Mouse (Mus musculus) hindbrain, embryonic 11.5 days (tissue): ENCODE data around the gene 1700021F05Rik. TPM values are rescaled to one million over a fixed set of nuclear protein-coding genes. Genes with fewer than 3 reads are reported as not detected.
"Not testable (repeated sequence)": the region's sequence is repeated elsewhere in the genome, so short reads cannot be mapped to it uniquely, and the experiment has no call there.

Source experiments
- ATAC-seq: fragments of 200-750 bp; cut with Nextera tagmentation; 2 replicates; pipeline ENCODE4 v1.8.0; 2017; ENCODE audit warnings: mild to moderate bottlenecking, moderate TSS enrichment, moderate library complexity; ENCODE audit not compliant: low FRiP score
- DNase-seq: peaks from one replicate; pipeline ENCODE4 v3.0.0-alpha.2; 2015; ENCODE audit warnings: low spot score
- H3K27ac ChIP-seq: fragments of 300-500 bp; sonication (generic); 2 replicates; pipeline ENCODE4 v1.5.1; 2014; ENCODE audit warnings: mild to moderate bottlenecking, low read depth, low read length
- H3K27me3 ChIP-seq: fragments of 300-500 bp; sonication (generic); 2 replicates; pipeline ENCODE4 v1.6.1; 2014; ENCODE audit warnings: mild to moderate bottlenecking, low read length, moderate library complexity, mixed read lengths; ENCODE audit not compliant: control insufficient read depth, insufficient read depth
- H3K36me3 ChIP-seq: fragments of 300-500 bp; sonication (generic); 2 replicates; pipeline ENCODE4 v1.6.1; 2014; ENCODE audit warnings: mild to moderate bottlenecking, low read length, moderate library complexity, mixed read lengths; ENCODE audit not compliant: control insufficient read depth, insufficient read depth
- H3K4me1 ChIP-seq: fragments of 300-500 bp; sonication (generic); replicated peaks from 2 replicates; pipeline ENCODE4 v1.6.1; 2014; ENCODE audit warnings: low read length, mixed read lengths; ENCODE audit not compliant: control insufficient read depth, insufficient read depth
- H3K4me2 ChIP-seq: fragments of 300-500 bp; sonication (generic); replicated peaks from 2 replicates; pipeline ENCODE4 v1.6.1; 2014; ENCODE audit warnings: mild to moderate bottlenecking, low read depth, low read length
- H3K4me3 ChIP-seq: fragments of 300-500 bp; sonication (generic); 2 replicates; pipeline ENCODE4 v1.5.1; 2014; ENCODE audit warnings: low read depth, low read length
- H3K9ac ChIP-seq: fragments of 300-500 bp; sonication (generic); 2 replicates; pipeline ENCODE4 v1.6.1; 2014; ENCODE audit warnings: low read depth, low read length
- H3K9me3 ChIP-seq: fragments of 300-500 bp; sonication (generic); 2 replicates; pipeline ENCODE4 v1.6.1; 2016; ENCODE audit warnings: low read length; ENCODE audit not compliant: control insufficient read depth
- WGBS: fragments of 180-500 bp; shearing (Covaris S2); extraction: QIAGEN DNeasy Blood & Tissue Kit; methylation state at CpG from one replicate; pipeline ENCODE4 v1.1.7; 2014; 5-methylcytosine and 5-hydroxymethylcytosine counted together
- polyA plus RNA-seq: library from polyadenylated mRNA; unstranded; fragments of >200 nt; fragmentation: Nextera tagmentation; extraction: Ambion mirVana; gene quantifications from 2 replicates; pipeline ENCODE4 v1.2.1, GENCODE M21; 2014

Gene 1700021F05Rik
- polyA plus RNA-seq, 1 experiment from 2014 or later = 76.2 TPM

DNA sequence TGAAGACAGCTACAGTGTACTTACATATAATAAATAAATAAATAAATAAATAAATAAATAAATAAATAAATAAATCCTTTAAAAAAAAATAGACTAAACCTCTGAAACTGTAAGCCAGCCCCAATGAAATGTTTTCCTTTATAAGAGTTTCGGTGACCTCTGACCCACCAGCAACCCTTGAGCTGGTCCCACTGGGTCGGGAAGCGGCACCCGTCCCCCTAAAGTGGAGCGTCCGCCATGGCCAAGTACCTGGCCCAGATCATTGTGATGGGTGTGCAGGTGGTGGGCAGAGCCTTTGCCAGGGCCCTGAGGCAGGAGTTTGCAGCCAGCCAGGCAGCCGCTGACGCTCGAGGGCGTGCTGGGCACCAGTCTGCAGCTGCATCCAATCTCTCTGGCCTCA is 16.9 kb downstream of the 1700021F05Rik start, which contains the start of gene Gm9803:
Gene Gm9803 (plus strand): TSS at position 154 of the 400 bp plus-strand sequence.
- over 99% methylated on average over 10 of the region's 10 CpGs for whole genome bisulfite sequencing
- ATAC-seq = not testable (repeated sequence)

DNA sequence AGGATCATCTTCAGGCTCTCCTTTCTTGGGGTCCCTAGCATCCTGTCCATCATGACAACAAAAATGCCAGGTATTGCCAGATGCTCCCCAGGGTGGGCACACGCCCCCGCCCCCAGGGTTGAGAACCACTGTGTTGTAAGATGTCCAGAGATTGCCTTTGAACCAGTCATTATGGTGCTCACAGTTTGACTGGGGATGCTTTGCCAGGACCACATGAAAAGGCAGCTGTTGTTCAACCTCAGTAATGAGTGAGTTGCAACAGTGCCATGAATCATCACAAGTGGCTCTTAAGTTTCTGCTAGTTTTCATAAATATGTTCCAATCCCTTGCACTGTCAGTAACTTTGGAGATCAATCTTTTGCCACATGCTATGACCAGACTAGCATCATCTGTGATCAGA is 20.8 kb downstream of the 1700021F05Rik start:
- Histone ChIP-seq H3K9me3 (no peaks in the 10 kb centered on the region), H3K4me2 (no peak overlapping the region), H3K27me3 (no peaks in the 10 kb centered on the region), H3K9ac (no peak overlapping the region), H3K36me3 (no peaks in the 10 kb centered on the region), H3K4me3 (no peak overlapping the region), H3K4me1 (no peaks in the 10 kb centered on the region), H3K27ac (no peak overlapping the region)
- no peak for ATAC-seq
- 96% methylated on average over 2 of the region's 2 CpGs for WGBS
- no peak for DNase-seq

More for the DNA sequence above, 16.9 kb downstream of the 1700021F05Rik start, which contains the start of gene Gm9803:
- not testable (repeated sequence) for H3K27me3 ChIP-seq, H3K36me3 ChIP-seq, H3K27ac ChIP-seq, H3K4me3 ChIP-seq, H3K4me2 ChIP-seq, H3K4me1 ChIP-seq, H3K9me3 ChIP-seq, DNase-seq, H3K9ac ChIP-seq

DNA sequence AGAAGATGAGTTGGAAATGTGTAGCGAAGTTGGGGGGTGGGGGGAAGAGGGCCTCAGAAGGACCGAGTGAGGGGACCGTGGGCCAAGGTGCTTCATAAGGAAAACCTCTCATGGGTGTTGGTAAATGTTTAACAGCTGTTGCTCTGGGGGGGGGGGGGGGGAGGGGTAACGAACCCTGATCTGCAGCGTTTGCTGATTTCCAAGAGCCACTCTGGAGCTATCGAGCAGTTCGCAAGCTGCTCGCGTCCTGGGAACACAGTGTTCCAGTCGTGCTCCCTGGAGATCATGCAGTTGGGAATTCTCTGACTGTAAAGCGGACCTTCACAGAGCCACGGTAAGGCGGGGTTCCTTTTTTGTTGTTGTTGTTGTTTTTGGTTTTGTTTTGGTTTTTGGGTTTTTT is 22.4 kb downstream of the 1700021F05Rik start:
- 80% methylated on average over 12 of the region's 13 CpGs for WGBS
- H3K4me3 ChIP-seq = no peak overlapping the region

DNA sequence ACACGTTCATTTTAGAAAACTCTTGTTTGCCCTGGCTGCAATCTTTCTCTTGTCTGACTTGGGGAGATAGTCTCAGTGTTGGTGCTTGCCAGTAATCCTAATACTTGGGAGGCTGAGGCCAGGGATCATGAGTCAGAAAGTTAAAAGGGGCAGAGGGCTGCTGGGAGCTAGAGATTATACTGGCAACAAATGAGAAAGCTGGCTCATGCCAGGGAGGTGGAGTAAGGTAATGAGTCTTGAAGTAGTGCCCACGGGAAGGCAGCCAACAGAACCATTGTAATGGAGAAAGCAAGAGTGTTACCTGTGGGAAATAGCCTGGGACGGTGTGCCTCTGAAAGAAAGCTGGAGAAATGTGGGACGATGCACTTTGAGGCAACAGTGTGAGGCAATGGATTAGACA is 23.0 kb downstream of the 1700021F05Rik start:
- 74% methylated on average over 4 of the region's 4 CpGs for WGBS
- Histone ChIP-seq H3K4me3 (no peak overlapping the region), H3K9ac (no peak overlapping the region), H3K9me3 (no peaks in the 10 kb centered on the region), H3K4me1 (no peaks in the 10 kb centered on the region), H3K27me3 (no peaks in the 10 kb centered on the region), H3K36me3 (no peaks in the 10 kb centered on the region; the same call in 1 of the 2 replicates), H3K27ac (no peak overlapping the region), H3K4me2 (no peak overlapping the region)
- ATAC-seq (no peak), DNase-seq (no peak)

More for the DNA sequence above, 22.4 kb downstream of the 1700021F05Rik start:
- H3K27ac ChIP-seq = no peak overlapping the region
- no peaks in the 10 kb centered on the region for H3K4me1 ChIP-seq
- no peak overlapping the region for H3K9ac ChIP-seq
- H3K27me3 ChIP-seq = no peaks in the 10 kb centered on the region
- H3K36me3 ChIP-seq = no peaks in the 10 kb centered on the region
- H3K4me2 ChIP-seq = no peak overlapping the region
- ATAC-seq = no peak
- H3K9me3 ChIP-seq = no peaks in the 10 kb centered on the region
- no peak for DNase-seq

DNA sequence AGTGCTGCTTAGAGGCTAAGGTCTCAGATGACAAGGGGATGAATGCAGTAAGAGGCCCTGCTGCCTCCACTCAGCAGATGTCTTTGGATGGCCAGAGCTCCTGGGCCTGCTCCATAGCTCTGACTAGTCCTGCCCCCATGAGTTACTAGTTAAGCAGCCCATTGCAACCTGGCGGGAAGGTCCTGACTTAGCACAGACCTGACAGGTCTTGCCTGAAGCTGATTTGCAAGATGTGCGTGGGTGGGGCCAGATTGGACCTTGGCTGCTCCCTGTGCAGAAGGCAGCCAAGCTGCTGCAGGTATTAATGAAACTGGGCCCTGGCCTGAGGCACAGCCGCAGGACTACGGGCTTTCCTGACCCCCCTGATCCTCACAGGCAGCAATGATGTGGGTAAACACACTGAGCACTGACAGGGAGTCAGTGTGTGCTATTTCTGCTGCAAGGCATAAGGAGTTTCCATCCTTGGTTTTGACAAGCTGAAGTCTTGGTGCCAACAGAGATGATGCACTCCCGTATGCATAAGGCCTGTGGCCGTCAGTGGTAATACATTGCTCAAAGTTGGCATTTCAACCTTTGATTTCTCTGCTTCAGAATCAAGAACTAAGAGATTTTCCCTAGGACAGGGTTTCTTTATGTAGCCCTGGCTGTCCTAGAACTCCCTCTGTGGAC is 23.7 kb downstream of the 1700021F05Rik start:
- Histone ChIP-seq H3K9me3 (no peaks in the 10 kb centered on the region), H3K27ac (no peak overlapping the region), H3K4me2 (no peak overlapping the region), H3K9ac (no peak overlapping the region), H3K4me1 (no peaks in the 10 kb centered on the region), H3K27me3 (no peaks in the 10 kb centered on the region), H3K36me3 (no peaks in the 10 kb centered on the region; the same call in 1 of the 2 replicates), H3K4me3 (no peak overlapping the region)
- no peak for DNase-seq
- ATAC-seq = no peak
- WGBS = 78% methylated on average over 6 of the region's 6 CpGs

DNA sequence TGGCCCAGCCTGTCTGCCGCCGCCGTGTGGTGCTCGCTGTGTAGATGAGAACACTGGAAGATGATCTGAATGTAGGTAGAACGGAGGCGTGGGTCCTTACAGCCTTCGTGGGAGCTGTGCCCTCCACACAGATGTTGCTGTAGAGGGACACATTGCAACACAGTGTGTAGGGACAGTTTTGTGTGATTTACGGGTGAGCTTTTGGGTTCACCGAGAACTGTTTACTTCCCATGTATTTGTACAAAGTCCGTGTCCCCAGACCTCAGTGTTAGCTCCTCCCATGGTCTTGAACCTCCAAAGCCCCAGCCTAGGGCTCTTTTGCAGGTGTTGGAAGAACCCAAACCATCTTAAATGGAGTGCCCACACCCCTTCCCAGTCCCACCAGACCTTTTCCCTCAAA is 27.8 kb downstream of the 1700021F05Rik start:
- Histone ChIP-seq H3K4me1 (no peaks in the 10 kb centered on the region), H3K27me3 (no peaks in the 10 kb centered on the region), H3K27ac (no peak overlapping the region), H3K4me2 (no peak overlapping the region), H3K9me3 (no peaks in the 10 kb centered on the region), H3K9ac (no peak overlapping the region), H3K36me3 (peaks cover 9% of the 10 kb centered on the region; the same call in 1 of the 2 replicates), H3K4me3 (no peak overlapping the region)
- no peak for ATAC-seq
- 94% methylated on average over 10 of the region's 10 CpGs for WGBS
- DNase-seq = no peak

DNA sequence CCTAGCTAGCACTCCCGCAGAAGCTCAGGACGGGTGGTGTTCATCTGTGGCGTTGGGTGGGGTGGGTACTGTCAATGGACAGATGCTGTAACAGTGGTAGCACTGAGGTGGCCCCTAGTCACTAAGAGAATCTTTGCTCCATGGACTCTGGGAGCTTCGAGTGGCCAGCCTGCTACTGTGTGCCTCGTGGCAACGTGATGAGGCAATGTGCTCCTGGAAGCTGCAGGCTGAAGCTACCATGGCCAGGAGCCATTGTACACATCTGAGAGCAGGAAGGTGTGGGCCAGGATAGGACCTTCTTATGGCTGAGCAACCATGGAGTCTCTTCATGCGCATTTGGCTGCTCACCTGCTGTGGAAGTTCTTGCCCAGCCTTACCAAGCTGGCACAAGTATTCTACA is 31.6 kb downstream of the 1700021F05Rik start:
- DNase-seq = no peak
- H3K9ac ChIP-seq = no peak overlapping the region
- no peaks in the 10 kb centered on the region for H3K4me1 ChIP-seq
- no peak overlapping the region for H3K4me2 ChIP-seq
- H3K27me3 ChIP-seq = no peaks in the 10 kb centered on the region
- no peak overlapping the region for H3K4me3 ChIP-seq
- ATAC-seq = no peak
- H3K9me3 ChIP-seq = no peaks in the 10 kb centered on the region
- no peak overlapping the region for H3K27ac ChIP-seq
- peaks cover 9% of the 10 kb centered on the region; the same call in 1 of the 2 replicates for H3K36me3 ChIP-seq
- WGBS = over 99% methylated on average over 7 of the region's 7 CpGs

DNA sequence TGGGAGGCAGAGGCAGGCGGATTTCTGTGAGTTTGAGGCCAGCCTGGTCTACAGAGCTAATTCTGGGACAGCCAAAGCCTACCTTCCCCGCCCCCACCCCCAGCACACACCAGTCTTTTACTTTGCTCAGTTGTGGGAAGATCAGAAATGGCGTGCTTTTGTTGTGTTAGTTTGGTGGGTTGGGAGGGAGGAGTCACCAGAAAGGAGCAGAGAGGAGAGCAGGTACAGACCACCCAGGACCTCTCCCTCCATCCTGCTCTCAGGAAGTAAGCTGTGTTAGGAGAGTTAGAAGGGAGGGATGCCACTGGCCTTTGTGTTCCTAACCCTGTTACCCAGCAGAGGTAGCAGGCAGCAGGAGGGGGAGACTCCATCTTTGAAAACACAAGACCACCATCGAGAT is 33.7 kb downstream of the 1700021F05Rik start:
- peaks cover 9% of the 10 kb centered on the region; the same call in 1 of the 2 replicates for H3K36me3 ChIP-seq
- no peak overlapping the region for H3K4me2 ChIP-seq
- no peak for DNase-seq
- H3K27me3 ChIP-seq = no peaks in the 10 kb centered on the region
- WGBS = 70% methylated on average over 4 of the region's 4 CpGs
- H3K4me1 ChIP-seq = no peaks in the 10 kb centered on the region
- no peak overlapping the region for H3K9ac ChIP-seq
- ATAC-seq = no peak
- H3K4me3 ChIP-seq = no peak overlapping the region
- no peaks in the 10 kb centered on the region for H3K9me3 ChIP-seq
- H3K27ac ChIP-seq = no peak overlapping the region

DNA sequence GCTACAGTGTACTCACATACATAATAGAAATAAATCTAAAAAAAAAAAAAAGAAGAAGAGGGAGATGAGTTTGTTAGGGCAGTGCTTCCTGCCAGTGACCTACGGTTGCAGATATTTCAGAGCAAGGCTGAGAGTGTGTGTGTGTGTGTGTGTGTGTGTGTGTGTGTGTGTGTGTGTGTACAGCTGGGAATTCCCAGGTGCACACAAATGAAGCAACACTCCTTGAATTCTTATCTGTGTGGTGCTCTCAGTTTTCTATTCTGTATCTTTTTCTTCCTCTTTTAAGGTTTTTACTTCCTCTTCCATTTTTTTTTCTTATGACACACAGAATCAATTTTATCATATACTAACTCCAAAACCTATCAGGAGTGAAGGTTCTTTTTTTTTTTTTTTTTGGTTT is 36.5 kb downstream of the 1700021F05Rik start:
- Histone ChIP-seq H3K27me3 (no peaks in the 10 kb centered on the region), H3K9me3 (no peaks in the 10 kb centered on the region), H3K4me2 (no peak overlapping the region), H3K9ac (no peak overlapping the region), H3K4me1 (no peaks in the 10 kb centered on the region), H3K36me3 (no peaks in the 10 kb centered on the region), H3K4me3 (no peak overlapping the region), H3K27ac (no peak overlapping the region)
- ATAC-seq = no peak
- no peak for DNase-seq
- WGBS = 93% methylated on average over 1 of the region's 1 CpGs
